Mouse (Mus musculus) adrenal gland, adult 8-10 months (tissue): ENCODE measurements at regions not wholly inside any gene's neighbourhood (a gene's known extent, or its start where the extent isn't known, plus 50 kb on each side); places are given as distances from the start of the nearest gene placed in this dataset.

ENCODE experiments used
- DNase-seq: peaks from one replicate; pipeline ENCODE4 v3.0.0; 2022

- no peak for DNase-seq
Observed at GRCm38 (mm10) chr14:48068641-48069040, 52.0 kb upstream of the Peli2 start.
